Mouse (Mus musculus) lung, adult 2 months (tissue): Measurements from ENCODE around the gene Sfxn5.

Experiments
- CTCF ChIP-seq: fragments of 200-500 bp; IDR thresholded peaks from 2 replicates; pipeline ENCODE4 v1.5.1; 2011; ENCODE audit warnings: mild to moderate bottlenecking, low read length, control low read depth; ENCODE audit not compliant: insufficient read depth
- POLR2A ChIP-seq: fragments of 200-500 bp; IDR thresholded peaks from 2 replicates; pipeline ENCODE4 v1.6.1; 2011; ENCODE audit warnings: low read depth, mild to moderate bottlenecking, control low read depth, low read length, borderline replicate concordance; ENCODE audit errors: extremely low read depth

- TF ChIP-seq POLR2A (no peak), CTCF (no peak)
Observed at GRCm38 (mm10) chr6:85210686-85211085, 122.5 kb downstream of the Sfxn5 start.
